Mouse (Mus musculus) stomach, postnatal 0 days (tissue): ENCODE data around the gene Gpr183. TPM values are rescaled to one million over a fixed set of nuclear protein-coding genes. Genes with fewer than 3 reads are reported as not detected.

ENCODE experiments used
- ATAC-seq: fragments of 200-750 bp; cut with Nextera tagmentation; 2 replicates; pipeline ENCODE4 v1.8.0; 2017; ENCODE audit not compliant: low FRiP score, low TSS enrichment
- DNase-seq: peaks from one replicate; pipeline ENCODE4 v3.0.0-alpha.2; 2016; ENCODE audit warnings: low spot score
- H3K27ac ChIP-seq: fragments of 300-500 bp; sonication (generic); replicated peaks from 2 replicates; pipeline ENCODE4 v1.5.1; 2014; ENCODE audit warnings: mild to moderate bottlenecking, control low read depth
- H3K27me3 ChIP-seq: fragments of 300-500 bp; sonication (generic); 2 replicates; pipeline ENCODE4 v1.6.1; 2014; ENCODE audit warnings: low read length; ENCODE audit not compliant: control insufficient read depth, insufficient read depth
- H3K36me3 ChIP-seq: fragments of 300-500 bp; sonication (generic); 2 replicates; pipeline ENCODE4 v1.6.1; 2014; ENCODE audit warnings: low read length, mixed read lengths; ENCODE audit not compliant: control insufficient read depth, insufficient read depth
- H3K4me1 ChIP-seq: fragments of 300-500 bp; sonication (generic); replicated peaks from 2 replicates; pipeline ENCODE4 v1.6.1; 2014; ENCODE audit warnings: antibody characterized with exemption; ENCODE audit not compliant: control insufficient read depth, insufficient read depth
- H3K4me2 ChIP-seq: fragments of 300-500 bp; sonication (generic); replicated peaks from 2 replicates; pipeline ENCODE4 v1.6.1; 2014; ENCODE audit warnings: low read depth, mild to moderate bottlenecking, control low read depth, moderate library complexity
- H3K4me3 ChIP-seq: fragments of 300-500 bp; sonication (generic); 2 replicates; pipeline ENCODE4 v1.5.1; 2014; ENCODE audit warnings: low read depth, low read length, control low read depth
- H3K9ac ChIP-seq: fragments of 300-500 bp; sonication (generic); 2 replicates; pipeline ENCODE4 v1.6.1; 2014; ENCODE audit warnings: mild to moderate bottlenecking, low read length, control low read depth, mixed read lengths
- H3K9me3 ChIP-seq: fragments of 300-500 bp; sonication (generic); 2 replicates; pipeline ENCODE4 v1.6.1; 2016; ENCODE audit warnings: low read length; ENCODE audit not compliant: control insufficient read depth
- CTCF ChIP-seq: IDR thresholded peaks from 2 replicates; pipeline ENCODE4 v1.5.1; 2016; ENCODE audit warnings: antibody characterized with exemption, low read depth, mild to moderate bottlenecking, moderate library complexity
- EP300 ChIP-seq: optimal IDR thresholded peaks from 2 replicates; pipeline ENCODE3; 2016; ENCODE audit warnings: antibody characterized with exemption
- WGBS: fragments of 180-500 bp; shearing (Covaris S2); extraction: QIAGEN DNeasy Blood & Tissue Kit; methylation state at CpG from one replicate; pipeline ENCODE4 v1.1.7; 2014; 5-methylcytosine and 5-hydroxymethylcytosine counted together
- polyA plus RNA-seq: library from polyadenylated mRNA; unstranded; fragments of >200 nt; fragmentation: Nextera tagmentation; extraction: Ambion mirVana; gene quantifications from 2 replicates; pipeline ENCODE4 v1.2.1, GENCODE M21; 2015

Gpr183 gene
- polyA plus RNA-seq, 1 experiment from 2014 or later = 1.8 TPM

GRCm38 (mm10) chr14:121929243-121929951 is 35.6 kb downstream of the Gpr183 start:
- DNase-seq (peak; percentile 8), ATAC-seq (no peak)
- no peak overlapping the region for H3K4me2 ChIP-seq
- no peaks in the 10 kb centered on the region for H3K4me1 ChIP-seq
- H3K4me3 ChIP-seq = no peak overlapping the region
- TF ChIP-seq CTCF (no peak), EP300 (no peak)
- no peaks in the 10 kb centered on the region for H3K27me3 ChIP-seq
- H3K9ac ChIP-seq = no peak overlapping the region
- no peaks in the 10 kb centered on the region; the same call in 1 of the 2 replicates for H3K36me3 ChIP-seq
- no peak overlapping the region for H3K27ac ChIP-seq
- WGBS = 67% methylated on average over 12 of the region's 12 CpGs
- no peaks in the 10 kb centered on the region for H3K9me3 ChIP-seq

- H3K27ac ChIP-seq = no peak overlapping the region
- H3K4me2 ChIP-seq = no peak overlapping the region
- TF ChIP-seq EP300 = no peak
- peak; percentile 92 for TF ChIP-seq CTCF
- H3K9ac ChIP-seq = no peak overlapping the region
- peak; percentile 58 for DNase-seq
- H3K9me3 ChIP-seq = no peaks in the 10 kb centered on the region
- H3K36me3 ChIP-seq = no peaks in the 10 kb centered on the region; the same call in 1 of the 2 replicates
- H3K4me3 ChIP-seq = no peak overlapping the region
- ATAC-seq = no peak
- no peaks in the 10 kb centered on the region for H3K27me3 ChIP-seq
- 64% methylated on average over 8 of the region's 8 CpGs for WGBS
- H3K4me1 ChIP-seq = no peaks in the 10 kb centered on the region
Measured at GRCm38 (mm10) chr14:121928375-121929137, 36.4 kb downstream of the Gpr183 start.

- no peaks in the 10 kb centered on the region for H3K9me3 ChIP-seq
- peak; percentile 16; the same call in 1 of the 2 replicates for ATAC-seq
- H3K4me2 ChIP-seq = no peak overlapping the region
- no peak overlapping the region for H3K4me3 ChIP-seq
- no peak overlapping the region for H3K9ac ChIP-seq
- WGBS = 97% methylated on average over 8 of the region's 8 CpGs
- TF ChIP-seq CTCF (no peak), EP300 (no peak)
- DNase-seq = peak; percentile 12
- no peak overlapping the region for H3K27ac ChIP-seq
- no peaks in the 10 kb centered on the region for H3K4me1 ChIP-seq
- no peaks in the 10 kb centered on the region for H3K36me3 ChIP-seq
- H3K27me3 ChIP-seq = no peaks in the 10 kb centered on the region
Measured at GRCm38 (mm10) chr14:121927451-121927850, 37.5 kb downstream of the Gpr183 start.

GRCm38 (mm10) chr14:121926901-121927300 is 38.1 kb downstream of the Gpr183 start:
- Histone ChIP-seq H3K27me3 (no peaks in the 10 kb centered on the region), H3K9ac (no peak overlapping the region), H3K4me3 (no peak overlapping the region), H3K27ac (no peak overlapping the region), H3K4me2 (no peak overlapping the region), H3K4me1 (no peaks in the 10 kb centered on the region), H3K9me3 (no peaks in the 10 kb centered on the region), H3K36me3 (no peaks in the 10 kb centered on the region)
- ATAC-seq (no peak), DNase-seq (peak; percentile 11)
- 81% methylated on average over 6 of the region's 6 CpGs for WGBS
- TF ChIP-seq CTCF = no peak
- no peak for TF ChIP-seq EP300

GRCm38 (mm10) chr14:121924876-121925275 is 40.1 kb downstream of the Gpr183 start:
- DNase-seq (no peak), ATAC-seq (no peak)
- Histone ChIP-seq H3K27ac (no peak overlapping the region), H3K4me3 (no peak overlapping the region), H3K27me3 (no peaks in the 10 kb centered on the region), H3K9me3 (no peaks in the 10 kb centered on the region), H3K4me2 (no peak overlapping the region), H3K9ac (no peak overlapping the region), H3K4me1 (no peaks in the 10 kb centered on the region), H3K36me3 (no peaks in the 10 kb centered on the region)
- 44% methylated on average over 6 of the region's 6 CpGs for WGBS
- TF ChIP-seq CTCF (no peak), EP300 (no peak)

GRCm38 (mm10) chr14:121922731-121923130 is 42.3 kb downstream of the Gpr183 start:
- no peak overlapping the region for H3K4me3 ChIP-seq
- no peaks in the 10 kb centered on the region for H3K27me3 ChIP-seq
- DNase-seq (peak; percentile 3), ATAC-seq (no peak)
- H3K4me2 ChIP-seq = no peak overlapping the region
- H3K36me3 ChIP-seq = no peaks in the 10 kb centered on the region
- H3K27ac ChIP-seq = no peak overlapping the region
- no peak overlapping the region for H3K9ac ChIP-seq
- 79% methylated on average over 4 of the region's 4 CpGs for WGBS
- H3K4me1 ChIP-seq = no peaks in the 10 kb centered on the region
- TF ChIP-seq CTCF (no peak), EP300 (no peak)
- H3K9me3 ChIP-seq = no peaks in the 10 kb centered on the region
